Mouse (Mus musculus): ENCODE measurements around the gene Olfr67.

DNA sequence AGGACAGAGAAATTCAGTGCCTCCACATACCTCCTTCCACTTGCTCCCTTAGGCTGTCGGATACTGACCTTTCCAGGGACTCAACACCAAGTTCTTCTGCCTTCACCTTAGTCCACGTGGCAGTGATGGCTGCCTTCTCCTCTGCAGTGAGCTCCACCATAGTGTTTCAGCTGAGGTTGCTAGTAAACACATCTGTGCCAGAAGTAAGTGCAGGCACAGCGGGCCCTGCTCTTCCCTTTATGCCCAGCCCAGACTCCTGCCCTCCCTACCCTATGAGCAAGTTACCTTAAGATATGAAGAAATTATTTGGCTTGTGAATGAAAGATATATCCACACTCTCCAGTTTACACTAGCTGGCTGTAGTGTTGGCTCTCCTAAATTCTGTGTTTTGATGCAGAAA, 48.6 kb upstream of the Olfr67 start, which contains the start of gene Hbb-bh2:
- TF ChIP-seq POLR2A (IDR thresholded peaks at IDR 0.05; ENCODE audit: insufficient read depth, low read length), result no peak
- no peak for TF ChIP-seq CTCF (IDR thresholded peaks at IDR 0.05; ENCODE audit: low read depth, low read length)
